Mouse (Mus musculus): ENCODE results near the gene Sag. TPM values are rescaled to one million over a fixed set of nuclear protein-coding genes. Genes with fewer than 3 reads are reported as not detected.

The Sag gene
- total RNA-seq, 2 experiments from 2014 or later, result 1.3 to 2.5 TPM

- DNase-seq (ENCODE audit: extremely low spot score in 1 of 2, low spot score in 1 of 2), result peak; percentile 59
Measured at GRCm38 (mm10) chr1:87852892-87853600, 49.6 kb downstream of the Sag start, which contains the start of gene Dgkd. Dgkd (plus strand) TSS chr1:87853287.

- DNase-seq (ENCODE audit: extremely low spot score in 1 of 2, low spot score in 1 of 2), result peak in 1 of 2 experiments; percentile 23
Measured at GRCm38 (mm10) chr1:87853601-87854361, 50.3 kb downstream of the Sag start.

GRCm38 (mm10) chr1:87854411-87854810, 50.9 kb downstream of the Sag start:
- no peak for DNase-seq (ENCODE audit: extremely low spot score in 1 of 2, low spot score in 1 of 2)

GRCm38 (mm10) chr1:87854851-87855251, 51.4 kb downstream of the Sag start:
- no peak for DNase-seq (ENCODE audit: extremely low spot score in 1 of 2, low spot score in 1 of 2)

GRCm38 (mm10) chr1:87855522-87855921, 52.0 kb downstream of the Sag start:
- DNase-seq (ENCODE audit: extremely low spot score in 1 of 2, low spot score in 1 of 2), result no peak

- DNase-seq (ENCODE audit: extremely low spot score in 1 of 2, low spot score in 1 of 2), result no peak
Measured at GRCm38 (mm10) chr1:87856823-87857222, 53.3 kb downstream of the Sag start.

GRCm38 (mm10) chr1:87858031-87858430, 54.6 kb downstream of the Sag start:
- no peak for DNase-seq (ENCODE audit: extremely low spot score in 1 of 2, low spot score in 1 of 2)

- no peak for DNase-seq (ENCODE audit: extremely low spot score in 1 of 2, low spot score in 1 of 2)
Measured at GRCm38 (mm10) chr1:87858529-87858928, 55.0 kb downstream of the Sag start.

GRCm38 (mm10) chr1:87863602-87864001, 60.1 kb downstream of the Sag start:
- DNase-seq (ENCODE audit: extremely low spot score in 1 of 2, low spot score in 1 of 2), result no peak

- no peak for DNase-seq (ENCODE audit: extremely low spot score in 1 of 2, low spot score in 1 of 2)
Measured at GRCm38 (mm10) chr1:87864889-87865288, 61.4 kb downstream of the Sag start.

GRCm38 (mm10) chr1:87866672-87867071, 63.2 kb downstream of the Sag start:
- no peak for DNase-seq (ENCODE audit: extremely low spot score in 1 of 2, low spot score in 1 of 2)

- no peak for DNase-seq (ENCODE audit: extremely low spot score in 1 of 2, low spot score in 1 of 2)
Measured at GRCm38 (mm10) chr1:87871546-87871945, 68.1 kb downstream of the Sag start.

GRCm38 (mm10) chr1:87873081-87873480, 69.6 kb downstream of the Sag start:
- no peak for DNase-seq (ENCODE audit: extremely low spot score in 1 of 2, low spot score in 1 of 2)

- DNase-seq (ENCODE audit: extremely low spot score in 1 of 2, low spot score in 1 of 2), result no peak
Measured at GRCm38 (mm10) chr1:87876065-87876464, 72.6 kb downstream of the Sag start.

GRCm38 (mm10) chr1:87877552-87878283, 74.2 kb downstream of the Sag start:
- DNase-seq (ENCODE audit: extremely low spot score in 1 of 2, low spot score in 1 of 2), result no peak

GRCm38 (mm10) chr1:87879034-87879433, 75.6 kb downstream of the Sag start:
- no peak for DNase-seq (ENCODE audit: extremely low spot score in 1 of 2, low spot score in 1 of 2)

GRCm38 (mm10) chr1:87879494-87880325, 76.2 kb downstream of the Sag start:
- peak; percentile 40 to 70 for DNase-seq (ENCODE audit: extremely low spot score in 1 of 2, low spot score in 1 of 2)

GRCm38 (mm10) chr1:87880326-87880627, 76.8 kb downstream of the Sag start:
- DNase-seq (ENCODE audit: extremely low spot score in 1 of 2, low spot score in 1 of 2), result no peak

GRCm38 (mm10) chr1:87880856-87881255, 77.4 kb downstream of the Sag start:
- DNase-seq (ENCODE audit: extremely low spot score in 1 of 2, low spot score in 1 of 2), result no peak

- no peak for DNase-seq (ENCODE audit: extremely low spot score in 1 of 2, low spot score in 1 of 2)
Measured at GRCm38 (mm10) chr1:87881726-87882125, 78.2 kb downstream of the Sag start.
